Mouse (Mus musculus) small intestine, adult 2 months (tissue): ENCODE results near the gene Cdk14. TPM values are rescaled to one million over a fixed set of nuclear protein-coding genes. Genes with fewer than 3 reads are reported as not detected.
A peak's percentile ranks its signal among the peaks of the same experiment; 100 is the strongest.

Experiments
- H3K27ac ChIP-seq: fragments of 200-500 bp; 2 replicates; pipeline ENCODE4 v1.5.1; 2012; ENCODE audit warnings: low read depth, low read length, control low read depth, inconsistent platforms; ENCODE audit not compliant: insufficient read depth
- H3K27me3 ChIP-seq: fragments of 200-500 bp; 2 replicates; pipeline ENCODE4 v1.6.1; 2012; ENCODE audit warnings: mild to moderate bottlenecking, moderate library complexity, low read length, inconsistent platforms; ENCODE audit not compliant: control insufficient read depth, insufficient read depth
- H3K36me3 ChIP-seq: fragments of 200-500 bp; 2 replicates; pipeline ENCODE4 v1.6.1; 2012; ENCODE audit warnings: mild to moderate bottlenecking, low read length, control low read depth, inconsistent platforms; ENCODE audit not compliant: control insufficient read depth, insufficient read depth
- H3K4me1 ChIP-seq: fragments of 200-500 bp; 2 replicates; pipeline ENCODE4 v1.6.1; 2012; ENCODE audit warnings: low read length, inconsistent platforms, mixed read lengths; ENCODE audit not compliant: control insufficient read depth, insufficient read depth, insufficient read length
- H3K4me3 ChIP-seq: fragments of 200-500 bp; 2 replicates; pipeline ENCODE4 v1.5.1; 2012; ENCODE audit warnings: low read depth, mild to moderate bottlenecking, control low read depth, inconsistent platforms, low read length, moderate library complexity
- CTCF ChIP-seq: fragments of 200-500 bp; IDR thresholded peaks from 2 replicates; pipeline ENCODE4 v1.5.1; 2012; ENCODE audit warnings: low read depth, mild to moderate bottlenecking, control low read depth, inconsistent platforms, low read length, moderate library complexity, mixed read lengths; ENCODE audit not compliant: insufficient replicate concordance, insufficient read length; ENCODE audit errors: extremely low read depth
- POLR2A ChIP-seq: fragments of 200-500 bp; IDR thresholded peaks from 2 replicates; pipeline ENCODE4 v1.6.1; 2012; ENCODE audit warnings: low read depth, mild to moderate bottlenecking, control low read depth, inconsistent platforms, low read length, moderate library complexity
- WGBS: fragments of 180-500 bp; shearing (Covaris S2); methylation state at CpG from one replicate; pipeline ENCODE4 v1.1.7; 2018; 5-methylcytosine and 5-hydroxymethylcytosine counted together
- polyA plus RNA-seq: library from polyadenylated mRNA; depleted of rRNA; stranded (reverse); fragments of >200 nt; gene quantifications from 2 replicates; pipeline ENCODE4 v1.2.3, GENCODE M21; 2012

The Cdk14 gene
- polyA plus RNA-seq, 1 experiment, result 0.37 TPM

GRCm38 (mm10) chr5:4986181-4986580 is 433.9 kb downstream of the Cdk14 start:
- WGBS, result 87% methylated on average over 2 of the region's 2 CpGs
- TF ChIP-seq CTCF, result no peak
- TF ChIP-seq POLR2A, result no peak
- Histone ChIP-seq H3K4me1 (no peaks in the 10 kb centered on the region), H3K36me3 (no peaks in the 10 kb centered on the region), H3K27me3 (no peaks in the 10 kb centered on the region), H3K27ac (no peak overlapping the region), H3K4me3 (no peak overlapping the region)

GRCm38 (mm10) chr5:4979551-4979950 is 440.6 kb downstream of the Cdk14 start:
- TF ChIP-seq CTCF (no peak), POLR2A (no peak)
- Histone ChIP-seq H3K4me3 (no peak overlapping the region), H3K27ac (no peak overlapping the region), H3K36me3 (no peaks in the 10 kb centered on the region), H3K4me1 (no peaks in the 10 kb centered on the region), H3K27me3 (no peaks in the 10 kb centered on the region)
- WGBS, result 86% methylated on average over 4 of the region's 4 CpGs

GRCm38 (mm10) chr5:4973408-4973807 is 446.7 kb downstream of the Cdk14 start:
- TF ChIP-seq POLR2A, result no peak
- no peak for TF ChIP-seq CTCF
- WGBS, result 67% methylated on average over 1 of the region's 1 CpGs
- no peaks in the 10 kb centered on the region for H3K36me3 ChIP-seq
- H3K4me1 ChIP-seq, result no peaks in the 10 kb centered on the region
- H3K4me3 ChIP-seq, result no peak overlapping the region
- no peak overlapping the region for H3K27ac ChIP-seq
- H3K27me3 ChIP-seq, result no peaks in the 10 kb centered on the region

GRCm38 (mm10) chr5:4962063-4962610 is 458.0 kb downstream of the Cdk14 start:
- TF ChIP-seq POLR2A, result no peak
- peak; percentile 88; the same call in 1 of the 2 replicates for TF ChIP-seq CTCF
- H3K4me3 ChIP-seq, result no peak overlapping the region
- no peaks in the 10 kb centered on the region for H3K27me3 ChIP-seq
- WGBS, result 49% methylated on average over 15 of the region's 15 CpGs
- H3K36me3 ChIP-seq, result no peaks in the 10 kb centered on the region
- H3K4me1 ChIP-seq, result no peaks in the 10 kb centered on the region
- no peak overlapping the region for H3K27ac ChIP-seq

- Histone ChIP-seq H3K27ac (no peak overlapping the region), H3K4me3 (no peak overlapping the region), H3K27me3 (no peaks in the 10 kb centered on the region), H3K4me1 (no peaks in the 10 kb centered on the region), H3K36me3 (no peaks in the 10 kb centered on the region)
- WGBS, result 88% methylated on average over 1 of the region's 1 CpGs
- TF ChIP-seq POLR2A, result no peak
- TF ChIP-seq CTCF, result no peak
These were observed 458.5 kb downstream of the Cdk14 start for GRCm38 (mm10) chr5:4961636-4962035.

GRCm38 (mm10) chr5:4959446-4959845 is 460.7 kb downstream of the Cdk14 start:
- H3K27ac ChIP-seq, result no peak overlapping the region
- TF ChIP-seq POLR2A (no peak), CTCF (no peak)
- H3K4me3 ChIP-seq, result no peak overlapping the region
- no peaks in the 10 kb centered on the region for H3K4me1 ChIP-seq
- no peaks in the 10 kb centered on the region for H3K36me3 ChIP-seq
- H3K27me3 ChIP-seq, result no peaks in the 10 kb centered on the region
- WGBS, result 33% methylated on average over 5 of the region's 5 CpGs

- 79% methylated on average over 7 of the region's 7 CpGs for WGBS
- no peaks in the 10 kb centered on the region for H3K36me3 ChIP-seq
- no peaks in the 10 kb centered on the region for H3K4me1 ChIP-seq
- no peak overlapping the region for H3K4me3 ChIP-seq
- no peaks in the 10 kb centered on the region for H3K27me3 ChIP-seq
- no peak overlapping the region for H3K27ac ChIP-seq
- TF ChIP-seq POLR2A (no peak), CTCF (no peak)
These were observed 464.1 kb downstream of the Cdk14 start for GRCm38 (mm10) chr5:4955993-4956392.
